Comparison of ENCODE assay signal across 14 mouse cellular contexts in genomic region chr7:139275586-139275985, GRCm38 (mm10). TPM values are rescaled to one million over a fixed set of nuclear protein-coding genes. Genes with fewer than 3 reads are reported as not detected.
DNase-seq lines count a peak whose midpoint lies in the region; ATAC-seq and TF ChIP-seq lines count a peak whose summit lies in the region.
"Had no signal": no experiment of that assay in that cellular context is flagged by ENCODE, and none has a peak within 500 bp of the region (broad histone marks: within the 10 kb centered on the region; RNA-seq: fewer than 3 reads in every experiment).

No protein-coding gene starts in this region.

- H3K4me1 ChIP-seq in heart, embryonic 13.5 days = peaks cover 62% of the 10 kb centered on the region
- 0 out of 2 replicates have a peak, but pooled peaks cover 4% of the 10 kb centered on the region for H3K4me1 ChIP-seq in midbrain, postnatal 0 days (ENCODE audit: insufficient read depth, low read length)
- H3K4me1 ChIP-seq in midbrain, embryonic 15.5 days = peaks cover 12% of the 10 kb centered on the region; the same call in 1 of the 2 replicates
- peaks cover 35% of the 10 kb centered on the region for H3K4me1 ChIP-seq in forebrain, embryonic 16.5 days (replicated peaks; ENCODE audit: control insufficient read depth, insufficient read depth, low read length)

- H3K9me3 ChIP-seq in heart, embryonic 13.5 days = no peaks in the 10 kb centered on the region
- H3K9me3 ChIP-seq in midbrain, postnatal 0 days (ENCODE audit: low read length) = no peaks in the 10 kb centered on the region
- no peaks in the 10 kb centered on the region for H3K9me3 ChIP-seq in midbrain, embryonic 15.5 days
- no peaks in the 10 kb centered on the region for H3K9me3 ChIP-seq in forebrain, embryonic 16.5 days (ENCODE audit: control insufficient read depth, low read length)
- H3K9me3 ChIP-seq: megakaryocyte, embryonic 14.5 days had no signal

- peak overlapping the region; percentile 10; the same call in 1 of the 2 replicates for H3K9ac ChIP-seq in heart, embryonic 13.5 days
- H3K9ac ChIP-seq in midbrain, postnatal 0 days (replicated peaks; ENCODE audit: low read length, poor library complexity, severe bottlenecking) = no peak overlapping the region
- H3K9ac ChIP-seq in midbrain, embryonic 15.5 days = no peak overlapping the region
- H3K9ac ChIP-seq in forebrain, embryonic 16.5 days (replicated peaks; ENCODE audit: low read depth, low read length) = no peak overlapping the region
- H3K9ac ChIP-seq: liver, postnatal 0 days had no signal

- TF ChIP-seq CTCF in midbrain, postnatal 0 days (IDR thresholded peaks at IDR 0.05) = no peak

- no peak for DNase-seq in heart, adult 18-20 months
- peak; percentile 35 for DNase-seq in midbrain, postnatal 0 days (ENCODE audit: low spot score)
- peak; percentile 66 for DNase-seq in telencephalon, adult 2 months (ENCODE audit: low read depth, low spot score)
- DNase-seq: adrenal gland, postnatal 10 days; kidney, postnatal 10 days; liver, postnatal 0 days; thymus, postnatal 4 days had no signal

- no peaks in the 10 kb centered on the region for H3K27me3 ChIP-seq in heart, embryonic 13.5 days (replicated peaks)
- H3K27me3 ChIP-seq in midbrain, postnatal 0 days (ENCODE audit: insufficient read depth, low read length) = no peaks in the 10 kb centered on the region
- H3K27me3 ChIP-seq in midbrain, embryonic 15.5 days (replicated peaks) = no peaks in the 10 kb centered on the region
- no peaks in the 10 kb centered on the region for H3K27me3 ChIP-seq in forebrain, embryonic 16.5 days (replicated peaks; ENCODE audit: control insufficient read depth, insufficient read depth, low read length)
- H3K27me3 ChIP-seq: megakaryocyte, embryonic 14.5 days; Patski had no signal

- peak overlapping the region; percentile 15; the same call in 1 of the 2 replicates for H3K27ac ChIP-seq in heart, embryonic 13.5 days (replicated peaks)
- H3K27ac ChIP-seq in midbrain, postnatal 0 days (ENCODE audit: low read depth, low read length) = no peak overlapping the region
- no peak overlapping the region for H3K27ac ChIP-seq in midbrain, embryonic 15.5 days
- H3K27ac ChIP-seq in forebrain, embryonic 16.5 days (ENCODE audit: low read length) = peak overlapping the region; percentile 56

- H3K36me3 ChIP-seq in heart, embryonic 13.5 days = no peaks in the 10 kb centered on the region
- H3K36me3 ChIP-seq in midbrain, postnatal 0 days (ENCODE audit: insufficient read depth, low read length) = no peaks in the 10 kb centered on the region
- H3K36me3 ChIP-seq in midbrain, embryonic 15.5 days (replicated peaks) = no peaks in the 10 kb centered on the region
- H3K36me3 ChIP-seq in forebrain, embryonic 16.5 days (ENCODE audit: control insufficient read depth, insufficient read depth) = no peaks in the 10 kb centered on the region

- no peak overlapping the region for H3K4me3 ChIP-seq in heart, embryonic 13.5 days
- H3K4me3 ChIP-seq in midbrain, postnatal 0 days (ENCODE audit: low read depth, low read length) = no peak overlapping the region
- H3K4me3 ChIP-seq in midbrain, embryonic 15.5 days = no peak overlapping the region
- no peak overlapping the region for H3K4me3 ChIP-seq in forebrain, embryonic 16.5 days (replicated peaks; ENCODE audit: low read length)

- no peak overlapping the region for H3K4me2 ChIP-seq in heart, embryonic 13.5 days
- no peak overlapping the region for H3K4me2 ChIP-seq in midbrain, postnatal 0 days (ENCODE audit: low read depth, low read length, poor library complexity, severe bottlenecking)
- H3K4me2 ChIP-seq in midbrain, embryonic 15.5 days = no peak overlapping the region
- no peak overlapping the region for H3K4me2 ChIP-seq in forebrain, embryonic 16.5 days (ENCODE audit: low read length)

- 53% methylated on average over 10 of the region's 10 CpGs for WGBS in heart, embryonic 13.5 days
- WGBS in midbrain, postnatal 0 days = 55% methylated on average over 10 of the region's 10 CpGs
- 62% methylated on average over 10 of the region's 10 CpGs for whole genome bisulfite sequencing in midbrain, embryonic 15.5 days
- 35% methylated on average over 10 of the region's 10 CpGs for WGBS in forebrain, embryonic 16.5 days

- ATAC-seq in heart, embryonic 13.5 days (ENCODE audit: extremely low read depth, insufficient number of reproducible peaks, low FRiP score, low TSS enrichment) = no peak
- no peak for ATAC-seq in midbrain, postnatal 0 days (ENCODE audit: low FRiP score)
- no peak for ATAC-seq in midbrain, embryonic 15.5 days (replicated peaks)
- peak; percentile 47; the same call in 1 of the 2 replicates for ATAC-seq in forebrain, embryonic 16.5 days
- ATAC-seq in megakaryocyte, adult 5-6 weeks (ENCODE audit: poor library complexity, severe bottlenecking) = no peak
- ATAC-seq: inflammation-experienced regulatory T-cells, adult 6 months; liver, postnatal 0 days; Patski had no signal

RNA-seq across cellular contexts. Expression of gene Pwwp2b, which starts 27.3 kb away (rescaled TPM):
- 7.3 and 8.0 TPM in 2 replicates for polyA plus RNA-seq in heart, embryonic 13.5 days (2015; fragmentation: Nextera tagmentation; extraction: Ambion mirVana)
- total RNA-seq in heart, adult 18-20 months (2021) = 10 to 100 TPM in 1 of 2 experiments, 1 to 10 TPM in 1; 8.8 to 11.3 TPM
- 3.4 and 3.5 TPM in 2 replicates for total RNA-seq in midbrain, postnatal 0 days (2014; rRNA removed)
- polyA plus RNA-seq in midbrain, postnatal 0 days (2015; fragmentation: Nextera tagmentation; extraction: Ambion mirVana) = 4.5 and 4.7 TPM in 2 replicates
- 5.2 and 5.3 TPM in 2 replicates for polyA plus RNA-seq in midbrain, embryonic 15.5 days (2015; fragmentation: Nextera tagmentation; extraction: Ambion mirVana)
- polyA plus RNA-seq in forebrain, embryonic 16.5 days (2015; fragmentation: Nextera tagmentation; extraction: Ambion mirVana) = 5.9 and 7.7 TPM in 2 replicates
- 3.0 and 3.3 TPM in 2 replicates for total RNA-seq in megakaryocyte, adult 5-6 weeks (2015)
- total RNA-seq in megakaryocyte, adult 5-6 weeks (2017) = 1.8 and 2.6 TPM in 2 replicates

Comparison
In these comparisons a context has a peak if more than half of its experiments do, and no peak if none do; other contexts are left out.
1. H3K27ac ChIP-seq: peak in heart, embryonic 13.5 days (single experiment) and forebrain, embryonic 16.5 days (single experiment); none in midbrain, postnatal 0 days (single experiment) and midbrain, embryonic 15.5 days (single experiment).
2. DNase-seq: peak in midbrain, postnatal 0 days (single experiment) and telencephalon, adult 2 months (single experiment); none in heart, adult 18-20 months (0 of 2).